Mouse (Mus musculus) heart, postnatal 0 days (tissue): Measurements from ENCODE around the gene Fkbp3. TPM values are rescaled to one million over a fixed set of nuclear protein-coding genes. Genes with fewer than 3 reads are reported as not detected.
"Not testable (repeated sequence)": the region's sequence is repeated elsewhere in the genome, so short reads cannot be mapped to it uniquely, and the experiment has no call there.

Source experiments
- ATAC-seq: fragments of 200-750 bp; cut with Nextera tagmentation; 2 replicates; pipeline ENCODE4 v1.8.0; 2017; ENCODE audit warnings: low read depth, moderate number of reproducible peaks, moderate library complexity; ENCODE audit not compliant: insufficient read depth
- DNase-seq: peaks from one replicate; pipeline ENCODE4 v3.0.0-alpha.2; 2016; ENCODE audit warnings: low spot score
- H3K27ac ChIP-seq: fragments of 300-500 bp; sonication (generic); 2 replicates; pipeline ENCODE4 v1.5.1; 2014; ENCODE audit warnings: low read depth, mild to moderate bottlenecking
- H3K27me3 ChIP-seq: fragments of 300-500 bp; sonication (generic); 2 replicates; pipeline ENCODE4 v1.6.1; 2014; ENCODE audit warnings: low read length, mixed read lengths; ENCODE audit not compliant: control insufficient read depth, insufficient read depth
- H3K36me3 ChIP-seq: fragments of 300-500 bp; sonication (generic); replicated peaks from 2 replicates; pipeline ENCODE4 v1.6.1; 2014; ENCODE audit warnings: low read length, mixed read lengths; ENCODE audit not compliant: control insufficient read depth, insufficient read depth
- H3K4me1 ChIP-seq: fragments of 300-500 bp; sonication (generic); 2 replicates; pipeline ENCODE4 v1.6.1; 2014; ENCODE audit warnings: antibody characterized with exemption; ENCODE audit not compliant: control insufficient read depth, insufficient read depth
- H3K4me2 ChIP-seq: fragments of 300-500 bp; sonication (generic); 2 replicates; pipeline ENCODE4 v1.6.1; 2014; ENCODE audit warnings: low read depth, mild to moderate bottlenecking, low read length, moderate library complexity
- H3K4me3 ChIP-seq: fragments of 300-500 bp; sonication (generic); 2 replicates; pipeline ENCODE4 v1.5.1; 2014; ENCODE audit warnings: low read depth, low read length
- H3K9ac ChIP-seq: fragments of 300-500 bp; sonication (generic); replicated peaks from 2 replicates; pipeline ENCODE4 v1.6.1; 2014; ENCODE audit warnings: low read depth, low read length, mixed read lengths
- H3K9me3 ChIP-seq: fragments of 300-500 bp; sonication (generic); replicated peaks from 2 replicates; pipeline ENCODE4 v1.6.1; 2016; ENCODE audit warnings: low read length; ENCODE audit not compliant: control insufficient read depth
- CTCF ChIP-seq: IDR thresholded peaks from 2 replicates; pipeline ENCODE4 v1.5.1; 2016; ENCODE audit warnings: antibody characterized with exemption, control low read depth, low read depth
- EP300 ChIP-seq: IDR thresholded peaks from 2 replicates; pipeline ENCODE4 v1.6.1; 2016; ENCODE audit warnings: antibody characterized with exemption, low read depth
- WGBS: fragments of 180-500 bp; shearing (Covaris S2); extraction: QIAGEN DNeasy Blood & Tissue Kit; methylation state at CpG from one replicate; pipeline ENCODE4 v1.1.7; 2014; 5-methylcytosine and 5-hydroxymethylcytosine counted together
- polyA plus RNA-seq: library from polyadenylated mRNA; unstranded; fragments of >200 nt; fragmentation: Nextera tagmentation; extraction: Ambion mirVana; gene quantifications from 2 replicates; pipeline ENCODE4 v1.2.1, GENCODE M21; 2015
- total RNA-seq: library from RNA; depleted of rRNA; stranded (reverse); fragments of >200 nt; gene quantifications from 2 replicates; pipeline ENCODE4 v1.2.3, GENCODE M21; 2014; ENCODE audit warnings: low replicate concordance; rRNA removed

The Fkbp3 gene
- 200 and 520 TPM in 2 replicates for total RNA-seq
- polyA plus RNA-seq: 604 and 668 TPM in 2 replicates

DNA sequence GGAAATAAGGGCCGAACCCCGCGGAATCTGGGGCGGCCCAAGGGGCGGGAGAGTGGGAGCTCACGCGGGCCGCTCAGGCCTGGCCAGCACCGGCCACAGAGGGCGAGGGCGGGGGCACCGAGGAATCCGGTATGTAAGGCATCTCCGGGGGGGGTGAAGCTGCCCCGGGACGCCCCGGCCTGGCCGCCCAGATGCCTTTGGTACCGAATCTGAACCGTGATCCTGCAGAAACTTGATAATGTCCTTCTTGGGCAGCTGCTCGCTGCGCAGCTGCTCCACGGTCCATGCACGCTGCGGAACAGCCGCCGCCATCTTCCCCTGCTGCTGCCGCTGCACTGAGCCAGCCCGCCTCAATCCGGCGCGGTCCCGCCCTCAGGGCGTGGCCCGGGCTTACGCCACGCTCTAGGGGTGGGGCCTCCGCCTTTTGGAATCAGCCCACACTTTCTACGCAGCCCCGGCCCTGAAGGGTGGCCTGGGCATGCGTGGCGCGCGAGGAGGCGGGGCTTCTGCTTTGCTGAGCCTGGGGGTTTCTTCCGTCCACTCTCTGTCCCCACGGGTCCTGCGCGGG lies at the start of gene Fkbp3:
Fkbp3 (minus strand) TSS at position 397 of the 568 bp plus-strand sequence.
- WGBS: under 1% methylated on average over 43 of the region's 49 CpGs
- TF ChIP-seq CTCF (no peak), EP300 (0 out of 2 replicates have a peak, but pooled peaks have one; percentile 43)
- Histone ChIP-seq H3K4me3 (peak within 1 kb of the TSS; percentile 96), H3K27me3 (no peaks in the 10 kb centered on the region), H3K9me3 (no peaks in the 10 kb centered on the region), H3K9ac (peak within 1 kb of the TSS; percentile 86), H3K4me1 (peaks cover 28% of the 10 kb centered on the region), H3K4me2 (peak within 1 kb of the TSS; percentile 97), H3K27ac (peak within 1 kb of the TSS; percentile 95), H3K36me3 (peaks cover under 1% of the 10 kb centered on the region; the same call in 1 of the 2 replicates)
- peak; percentile 95 for DNase-seq
- peak; percentile 99 for ATAC-seq

DNA sequence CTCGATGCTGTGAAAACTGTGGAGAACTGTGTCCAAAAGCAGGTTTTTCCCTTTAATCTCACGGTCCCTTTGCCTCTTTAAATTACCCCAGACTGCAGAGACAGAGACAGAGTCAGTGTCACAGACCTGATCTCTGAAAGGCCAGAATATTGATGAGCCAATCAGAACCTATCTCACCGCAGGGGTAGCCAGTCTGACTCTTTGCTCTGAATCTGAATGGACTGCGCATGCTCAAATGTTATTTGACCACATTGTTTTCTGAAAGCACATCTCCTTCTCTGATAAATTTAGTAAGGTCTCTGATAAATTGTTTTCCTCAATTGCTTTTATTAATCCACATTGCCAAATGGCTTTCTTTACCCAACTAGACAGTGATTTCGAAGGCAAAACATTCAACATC lies 45.6 kb upstream of the Fkbp3 start:
- Histone ChIP-seq H3K4me1 (no peaks in the 10 kb centered on the region), H3K27me3 (no peaks in the 10 kb centered on the region), H3K36me3 (peaks cover 28% of the 10 kb centered on the region), H3K9ac (no peak overlapping the region), H3K4me3 (no peak overlapping the region), H3K27ac (no peak overlapping the region), H3K4me2 (no peak overlapping the region), H3K9me3 (no peaks in the 10 kb centered on the region)
- WGBS: 92% methylated on average over 5 of the region's 5 CpGs
- no peak for ATAC-seq
- DNase-seq: no peak
- TF ChIP-seq EP300 (no peak), CTCF (no peak)

DNA sequence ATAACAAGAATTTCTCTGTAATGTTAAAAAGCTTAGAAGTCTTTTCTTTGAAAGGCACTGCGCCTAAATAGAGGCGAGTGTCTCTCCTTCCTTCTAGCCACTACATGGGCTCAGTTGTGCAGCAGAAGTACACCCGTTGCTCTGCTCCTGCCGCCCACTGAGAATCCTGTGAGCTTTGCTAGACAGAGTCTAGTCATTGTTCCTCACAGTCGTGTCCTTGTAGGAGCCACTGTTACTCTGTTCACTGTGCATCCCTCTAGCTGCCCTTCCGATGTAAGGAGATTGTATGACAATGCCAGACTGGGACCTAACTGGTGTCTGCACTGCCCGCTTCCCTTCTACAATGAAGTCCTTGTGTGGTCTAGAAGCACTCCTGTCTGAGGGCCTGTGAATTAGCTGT lies 45.2 kb upstream of the Fkbp3 start:
- 88% methylated on average over 7 of the region's 7 CpGs for whole genome bisulfite sequencing
- Histone ChIP-seq H3K27ac (no peak overlapping the region), H3K4me1 (no peaks in the 10 kb centered on the region), H3K4me3 (no peak overlapping the region), H3K9me3 (no peaks in the 10 kb centered on the region), H3K27me3 (no peaks in the 10 kb centered on the region), H3K4me2 (no peak overlapping the region), H3K9ac (no peak overlapping the region), H3K36me3 (peaks cover 28% of the 10 kb centered on the region)
- DNase-seq (no peak), ATAC-seq (no peak)
- TF ChIP-seq EP300 (no peak), CTCF (no peak)

DNA sequence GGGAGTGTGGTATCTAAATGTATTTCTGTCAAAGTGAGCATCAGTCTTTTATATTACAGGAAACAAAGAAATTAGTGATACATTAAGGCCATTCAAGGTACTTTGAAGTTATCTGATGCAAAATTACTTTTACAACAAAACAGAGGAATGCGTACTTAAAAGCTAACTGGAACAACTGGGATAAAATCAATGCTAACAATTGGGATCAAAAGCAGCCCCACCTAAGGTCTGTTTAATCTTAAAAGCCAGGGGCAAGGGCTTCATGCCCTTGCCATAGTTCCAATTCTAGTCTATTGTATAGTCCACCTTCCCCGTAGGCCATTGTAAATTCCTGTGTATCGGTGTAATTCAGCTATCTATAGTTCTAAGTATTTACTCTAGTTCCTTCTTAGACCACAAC lies 41.2 kb upstream of the Fkbp3 start:
- H3K27ac ChIP-seq, ATAC-seq, H3K4me3 ChIP-seq, H3K4me2 ChIP-seq, DNase-seq, H3K4me1 ChIP-seq, H3K9ac ChIP-seq, H3K27me3 ChIP-seq, H3K9me3 ChIP-seq: not testable (repeated sequence)
- 66% methylated on average over 3 of the region's 3 CpGs for WGBS
- peaks cover 15% of the 10 kb centered on the region for H3K36me3 ChIP-seq

DNA sequence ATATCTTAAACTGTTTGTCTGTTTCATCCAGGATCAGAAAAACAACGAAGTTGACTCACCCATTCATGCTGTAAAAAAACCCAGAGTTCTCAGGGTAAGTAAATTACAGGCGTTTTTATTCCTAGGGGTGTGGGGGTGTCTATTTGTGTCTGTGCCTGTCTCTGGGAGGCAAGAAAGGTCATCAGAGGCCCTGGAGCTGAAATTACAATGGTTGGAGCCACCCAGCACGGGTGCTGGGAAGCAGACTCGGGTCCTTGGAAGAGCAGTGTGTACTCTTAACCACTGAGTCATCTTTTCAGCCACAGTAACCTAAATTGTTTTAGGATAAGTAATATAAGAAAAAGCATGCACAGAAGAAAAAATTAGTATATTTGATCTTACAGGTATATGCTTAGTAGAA lies 40.1 kb upstream of the Fkbp3 start:
- peaks cover 8% of the 10 kb centered on the region for H3K36me3 ChIP-seq
- no peaks in the 10 kb centered on the region for H3K27me3 ChIP-seq
- TF ChIP-seq EP300: no peak
- TF ChIP-seq CTCF: no peak
- H3K4me3 ChIP-seq: no peak overlapping the region
- H3K27ac ChIP-seq: no peak overlapping the region
- ATAC-seq (no peak), DNase-seq (no peak)
- H3K4me2 ChIP-seq: no peak overlapping the region
- H3K9ac ChIP-seq: no peak overlapping the region
- H3K4me1 ChIP-seq: no peaks in the 10 kb centered on the region
- WGBS: 85% methylated on average over 4 of the region's 4 CpGs
- no peaks in the 10 kb centered on the region for H3K9me3 ChIP-seq

DNA sequence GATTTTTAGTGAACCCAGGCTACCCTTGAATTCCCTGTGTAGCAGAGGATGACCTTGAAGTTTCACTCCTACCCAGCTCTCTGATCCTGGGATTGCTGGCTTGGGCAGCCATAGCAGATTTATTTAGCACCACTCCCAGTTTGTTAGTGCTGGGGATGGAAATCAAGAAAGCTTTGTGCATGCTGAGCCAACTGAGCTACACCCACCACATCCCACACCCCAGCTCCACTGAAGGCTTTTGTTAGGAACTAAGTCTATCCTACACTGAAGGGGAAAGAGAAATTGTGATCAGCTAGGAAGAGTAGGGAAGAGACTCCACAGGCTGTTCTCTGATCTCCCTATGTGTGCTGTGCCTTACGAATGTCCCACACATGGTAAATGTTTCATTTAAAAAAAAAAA lies 39.0 kb upstream of the Fkbp3 start:
- DNase-seq: no peak
- TF ChIP-seq CTCF (no peak), EP300 (no peak)
- Histone ChIP-seq H3K36me3 (no peaks in the 10 kb centered on the region), H3K4me2 (no peak overlapping the region), H3K4me1 (no peaks in the 10 kb centered on the region), H3K4me3 (no peak overlapping the region), H3K9me3 (no peaks in the 10 kb centered on the region), H3K9ac (no peak overlapping the region), H3K27ac (no peak overlapping the region), H3K27me3 (no peaks in the 10 kb centered on the region)
- no peak for ATAC-seq
- WGBS: 96% methylated on average over 1 of the region's 1 CpGs
